In genomic region chr14:52304644-52305271, GRCm38 (mm10) we compare ENCODE assay signal across 8 mouse cellular contexts. TPM values are rescaled to one million over a fixed set of nuclear protein-coding genes. Genes with fewer than 3 reads are reported as not detected.
A peak's percentile ranks its signal among the peaks of the same experiment; 100 is the strongest.
DNase-seq lines count a peak whose midpoint lies in the region; ATAC-seq and TF ChIP-seq lines count a peak whose summit lies in the region.

Mettl3 (minus strand) TSS chr14:52305128.

- H3K27me3 ChIP-seq in C2C12 (ENCODE audit: control insufficient read depth, insufficient read depth, insufficient read length) (no peaks in the 10 kb centered on the region), myocyte (ENCODE audit: control insufficient read depth, insufficient read depth, insufficient read length) (no peaks in the 10 kb centered on the region)
- no peaks in the 10 kb centered on the region for H3K27me3 ChIP-seq in erythroblast, embryonic 14.5 days (ENCODE audit: control insufficient read depth)
- H3K27me3 ChIP-seq in heart, embryonic 11.5 days (ENCODE audit: control insufficient read depth, insufficient read depth, low read length): no peaks in the 10 kb centered on the region
- H3K27me3 ChIP-seq in kidney, embryonic 16.5 days (ENCODE audit: insufficient read depth, low read length): no peaks in the 10 kb centered on the region
- no peaks in the 10 kb centered on the region for H3K27me3 ChIP-seq in liver, adult 2 months (ENCODE audit: control insufficient read depth, insufficient read depth, low read length)
- H3K27me3 ChIP-seq in splenic B cell, adult 2 months (ENCODE audit: control insufficient read depth, insufficient read depth, low read length, poor library complexity, severe bottlenecking): no peaks in the 10 kb centered on the region

- DNase-seq in brain, embryonic 14.5 days (ENCODE audit: low read depth): peak; percentile 99
- DNase-seq in liver, adult 2 months (ENCODE audit: extremely low read depth, low read depth, low spot score): peak; percentile 92
- DNase-seq in splenic B cell, adult 2 months (ENCODE audit: low read depth, low spot score): peak; percentile 95

- peak within 1 kb of the TSS; percentile 73 for H3K9ac ChIP-seq in heart, embryonic 11.5 days (ENCODE audit: low read depth, low read length)
- peak within 1 kb of the TSS; percentile 82 for H3K9ac ChIP-seq in kidney, embryonic 16.5 days (replicated peaks; ENCODE audit: low read length)
- peak within 1 kb of the TSS; percentile 78 for H3K9ac ChIP-seq in liver, adult 2 months (ENCODE audit: low read depth, low read length)

- ATAC-seq in heart, embryonic 11.5 days (replicated peaks; ENCODE audit: insufficient number of reproducible peaks, low FRiP score, low TSS enrichment): peak; percentile 88
- peak; percentile 96 for ATAC-seq in kidney, embryonic 16.5 days (ENCODE audit: low FRiP score, low TSS enrichment)

- peaks cover 29% of the 10 kb centered on the region for H3K4me1 ChIP-seq in erythroblast, embryonic 14.5 days (ENCODE audit: control insufficient read depth)
- no peaks in the 10 kb centered on the region for H3K4me1 ChIP-seq in heart, embryonic 11.5 days (ENCODE audit: control insufficient read depth, insufficient read depth, low read length)
- peaks cover 8% of the 10 kb centered on the region; the same call in 1 of the 2 replicates for H3K4me1 ChIP-seq in kidney, embryonic 16.5 days (ENCODE audit: insufficient read depth, low read length)
- peaks cover 3% of the 10 kb centered on the region; the same call in 1 of the 2 replicates for H3K4me1 ChIP-seq in liver, adult 2 months (ENCODE audit: control insufficient read depth, insufficient read depth, low read length)

- WGBS in heart, embryonic 11.5 days (ENCODE audit: insufficient replicate concordance): under 1% methylated on average over 46 of the region's 46 CpGs
- WGBS in kidney, embryonic 16.5 days: under 1% methylated on average over 46 of the region's 46 CpGs
- WGBS in liver, adult 2 months: under 1% methylated on average over 46 of the region's 46 CpGs

- H3ac ChIP-seq in C2C12 (ENCODE audit: control insufficient read depth, insufficient read length, low read depth): peak within 1 kb of the TSS; percentile 92
- H3ac ChIP-seq in myocyte (ENCODE audit: control insufficient read depth, insufficient read length): peak within 1 kb of the TSS; percentile 31

- H3K4me3 ChIP-seq in C2C12 (ENCODE audit: insufficient read depth, poor library complexity, severe bottlenecking) (peak within 1 kb of the TSS; percentile 76), myocyte (peak within 1 kb of the TSS; percentile 72)
- peak within 1 kb of the TSS; percentile 89 for H3K4me3 ChIP-seq in erythroblast, embryonic 14.5 days (replicated peaks)
- peak within 1 kb of the TSS; percentile 70 for H3K4me3 ChIP-seq in heart, embryonic 11.5 days (ENCODE audit: low read depth, low read length)
- peak within 1 kb of the TSS; percentile 84 for H3K4me3 ChIP-seq in kidney, embryonic 16.5 days (ENCODE audit: low read length)
- peak within 1 kb of the TSS; percentile 86 for H3K4me3 ChIP-seq in liver, adult 2 months (ENCODE audit: insufficient read depth, low read depth, low read length)

- no peaks in the 10 kb centered on the region for H3K9me3 ChIP-seq in erythroblast, embryonic 14.5 days (ENCODE audit: control insufficient read depth, low read length)
- H3K9me3 ChIP-seq in heart, embryonic 11.5 days (replicated peaks; ENCODE audit: control insufficient read depth, low read length): no peaks in the 10 kb centered on the region
- H3K9me3 ChIP-seq in kidney, embryonic 16.5 days (ENCODE audit: low read length): no peaks in the 10 kb centered on the region

- peaks cover 12% of the 10 kb centered on the region for H3K36me3 ChIP-seq in C2C12 (ENCODE audit: control insufficient read depth, insufficient read depth)
- peaks cover 8% of the 10 kb centered on the region for H3K36me3 ChIP-seq in erythroblast, embryonic 14.5 days (ENCODE audit: control insufficient read depth)
- peaks cover 3% of the 10 kb centered on the region for H3K36me3 ChIP-seq in heart, embryonic 11.5 days (ENCODE audit: control insufficient read depth, insufficient read depth, low read length)
- peaks cover 8% of the 10 kb centered on the region for H3K36me3 ChIP-seq in kidney, embryonic 16.5 days (ENCODE audit: insufficient read depth, low read length)
- peaks cover 6% of the 10 kb centered on the region; the same call in 1 of the 2 replicates for H3K36me3 ChIP-seq in liver, adult 2 months (ENCODE audit: control insufficient read depth, insufficient read depth, low read length)
- no peaks in the 10 kb centered on the region for H3K36me3 ChIP-seq in myocyte (ENCODE audit: control insufficient read depth, insufficient read depth)
- peaks cover 5% of the 10 kb centered on the region; the same call in 1 of the 2 replicates for H3K36me3 ChIP-seq in splenic B cell, adult 2 months (ENCODE audit: control insufficient read depth, insufficient read depth, low read length, poor library complexity, severe bottlenecking)

- no peak for TF ChIP-seq CTCF in C2C12 (IDR thresholded peaks at IDR 0.05; ENCODE audit: control insufficient read depth, insufficient read depth, insufficient read length)
- peak; percentile 12; the same call in 1 of the 2 replicates for TF ChIP-seq CTCF in brain, embryonic 14.5 days (IDR thresholded peaks at IDR 0.05; ENCODE audit: borderline replicate concordance, extremely low read depth, insufficient read depth, insufficient read length)
- 0 out of 2 replicates have a peak, but pooled peaks have one; percentile 3 for TF ChIP-seq CTCF in liver, adult 2 months (IDR thresholded peaks at IDR 0.05; ENCODE audit: low read depth, low read length)

- peak; percentile 31; the same call in 1 of the 2 replicates for TF ChIP-seq POLR2A in brain, embryonic 14.5 days (IDR thresholded peaks at IDR 0.05; ENCODE audit: borderline replicate concordance, extremely low read depth, insufficient read depth, insufficient read length, poor library complexity, severe bottlenecking)
- TF ChIP-seq POLR2A in liver, adult 2 months (IDR thresholded peaks at IDR 0.05; ENCODE audit: extremely low read depth, insufficient read depth, low read length): peak; percentile 35; the same call in 1 of the 2 replicates
- TF ChIP-seq POLR2A in myocyte (IDR thresholded peaks at IDR 0.05; ENCODE audit: insufficient read length, low read depth): peak; percentile 40

- peak within 1 kb of the TSS; percentile 80 for H3K27ac ChIP-seq in heart, embryonic 11.5 days (ENCODE audit: low read depth, low read length)
- H3K27ac ChIP-seq in kidney, embryonic 16.5 days (ENCODE audit: low read length): peak within 1 kb of the TSS; percentile 97
- peak within 1 kb of the TSS; percentile 69 for H3K27ac ChIP-seq in liver, adult 2 months (replicated peaks; ENCODE audit: insufficient read depth, low read depth, low read length)

- H3K79me3 ChIP-seq in C2C12 (ENCODE audit: low read depth): peaks cover 18% of the 10 kb centered on the region

- peak within 1 kb of the TSS; percentile 78 for H3K4me2 ChIP-seq in heart, embryonic 11.5 days
- H3K4me2 ChIP-seq in kidney, embryonic 16.5 days (replicated peaks; ENCODE audit: low read depth, low read length): peak within 1 kb of the TSS; percentile 59
- peak within 1 kb of the TSS; percentile 94 for H3K4me2 ChIP-seq in myocyte (ENCODE audit: low read depth)

- peaks cover 39% of the 10 kb centered on the region for H3K79me2 ChIP-seq in C2C12 (ENCODE audit: control insufficient read depth, insufficient read depth)
- H3K79me2 ChIP-seq in liver, adult 2 months (ENCODE audit: control insufficient read depth, insufficient read depth, low read length): peaks cover 2% of the 10 kb centered on the region; the same call in 1 of the 2 replicates
- peaks cover 33% of the 10 kb centered on the region for H3K79me2 ChIP-seq in myocyte (ENCODE audit: control insufficient read depth, insufficient read depth)

TF ChIP-seq in C2C12, 6 proteins besides CTCF, POLR2A, EP300 and RAD21:
- TF ChIP-seq MYOG (IDR thresholded peaks at IDR 0.05; ENCODE audit: control insufficient read depth, extremely low read depth, insufficient read length) (no peak), MAX (IDR thresholded peaks at IDR 0.05) (peak; percentile 84)

TF ChIP-seq in myocyte, 11 proteins besides CTCF, POLR2A, EP300 and RAD21:
- TF ChIP-seq E2F4 (IDR thresholded peaks at IDR 0.05; ENCODE audit: insufficient read depth) (peak; percentile 35), POLR2AphosphoS2 (IDR thresholded peaks at IDR 0.05; ENCODE audit: insufficient read length, low read depth) (peak; percentile 27), TCF12 (IDR thresholded peaks at IDR 0.05; ENCODE audit: insufficient read depth, poor library complexity, severe bottlenecking) (no peak)

RNA-seq across cellular contexts. Expression of gene Mettl3, which starts in this region (rescaled TPM):
- polyA plus RNA-seq in C2C12 (2012; fragmentation: generic; extraction: Trizol): 33.3 TPM
- polyA plus RNA-seq in brain, embryonic 14.5 days (2012; rRNA removed): 46.1 and 46.2 TPM in 2 replicates
- polyA plus RNA-seq in erythroblast, embryonic 14.5 days (2012): 0.41 and 1.2 TPM in 2 replicates
- polyA plus RNA-seq in heart, embryonic 11.5 days (2014; fragmentation: Nextera tagmentation; extraction: Ambion mirVana): 29.3 and 30.7 TPM in 2 replicates
- 51.7 and 57.0 TPM in 2 replicates for polyA plus RNA-seq in kidney, embryonic 16.5 days (2015; fragmentation: Nextera tagmentation; extraction: Ambion mirVana)
- 11.4 and 12.7 TPM in 2 replicates for total RNA-seq in liver, adult 2 months (2014; rRNA removed)
- polyA plus RNA-seq in liver, adult 2 months (2012; rRNA removed): 7.2 and 8.6 TPM in 2 replicates
- polyA plus RNA-seq in myocyte (2012; fragmentation: generic; extraction: Trizol): 30.5 TPM

Comparison
In these comparisons a context has a peak if more than half of its experiments do, and no peak if none do; other contexts are left out.
1. Peak in every context shown above with its lines: DNase-seq, ATAC-seq, H3K4me3 ChIP-seq and H3K27ac ChIP-seq.